Mouse (Mus musculus) mature B cell (primary cell): ENCODE results near the gene Olfr945.

Source experiments
- in situ Hi-C: fragments of 300-500 bp; cut with MboI; formaldehyde crosslinking; loops from 2 replicates; pipeline ENCODE4 v1.14.3; 2019

The Olfr945 gene

GRCm38 (mm10) chr9:39276718-39277117, at the start of gene Olfr945:
Olfr945 (minus strand) TSS chr9:39276818.
- in situ Hi-C loops, result no loop called here

DNA sequence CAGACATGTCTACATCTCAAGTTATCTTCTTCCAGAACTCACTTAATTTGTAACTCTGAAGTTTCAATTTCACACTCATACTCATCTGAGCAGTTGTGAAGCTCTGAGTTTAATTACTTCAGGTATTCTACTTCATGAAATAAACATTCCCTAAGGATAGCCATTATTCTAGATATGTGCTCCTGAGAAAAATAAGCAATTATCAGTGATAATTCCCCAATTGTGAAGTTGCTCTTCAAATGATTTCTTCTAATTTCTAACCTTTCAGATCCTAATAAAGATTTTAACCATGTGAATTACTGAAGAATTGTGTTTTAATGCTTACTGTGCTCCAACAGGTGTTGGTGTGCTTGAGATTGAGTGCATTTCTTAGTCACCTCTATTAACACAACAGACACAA, 49.3 kb upstream of the Olfr945 start, which contains the start of gene Olfr948:
Gene Olfr948 (minus strand): TSS at position 101 of the 400 bp plus-strand sequence.
- in situ Hi-C loops, result no loop called here

DNA sequence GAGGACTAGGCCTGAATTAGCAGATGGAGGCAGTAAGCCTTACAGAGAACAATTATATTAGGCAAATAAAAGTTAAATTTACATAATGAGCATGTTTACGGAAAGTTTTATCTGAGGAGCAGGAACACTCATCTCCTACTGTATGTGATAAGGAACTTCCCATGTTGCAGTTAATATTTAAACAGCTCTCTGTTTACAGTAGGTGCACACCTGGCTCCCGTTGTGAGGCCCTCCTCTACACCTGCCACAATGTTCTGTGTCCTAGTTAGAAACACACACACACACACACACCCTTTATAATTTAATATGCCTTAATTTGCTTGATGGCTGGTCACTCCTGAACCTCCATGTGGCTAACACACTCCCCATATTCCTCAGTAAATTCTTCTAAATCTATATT, 10.5 kb upstream of the Olfr945 start:
- in situ Hi-C loops, result no loop called here

DNA sequence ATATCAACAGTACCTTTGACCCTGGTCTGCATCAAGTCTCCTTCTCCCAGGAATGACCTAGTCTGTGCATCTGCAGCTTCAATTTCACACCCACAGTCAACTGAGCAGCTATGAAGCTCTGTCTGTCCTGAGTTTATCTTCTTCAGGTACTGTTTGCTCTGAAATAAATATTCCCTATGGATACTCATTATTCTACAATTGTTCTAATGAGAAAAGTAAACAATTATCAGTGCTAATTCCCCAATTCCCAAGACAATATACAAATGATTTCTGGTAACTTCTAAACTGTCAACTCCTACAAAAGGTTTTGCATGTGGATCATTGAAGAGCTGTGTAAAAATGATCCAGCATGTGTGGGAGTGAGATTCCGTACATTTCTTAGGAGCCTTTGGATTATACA, 26.7 kb downstream of the Olfr945 start, which contains the start of gene Olfr1537:
Gene Olfr1537 (minus strand): TSS at position 101 of the 400 bp plus-strand sequence.
- in situ Hi-C loops, result no loop called here
